Mouse (Mus musculus) spleen, embryonic (tissue): ENCODE measurements at regions not wholly inside any gene's neighbourhood (a gene's known extent, or its start where the extent isn't known, plus 50 kb on each side); places are given as distances from the start of the nearest gene placed in this dataset.

ENCODE experiments used
- CTCF ChIA-PET: fragments of 350-600 bp; sonication (Branson Sonifier 250); formaldehyde crosslinking; loops from one replicate; lab custom pipeline; 2022; lab: Charles Lee

GRCm38 (mm10) chr10:99460847-99461445 lies 197.9 kb downstream of the Dusp6 start:
- CTCF ChIA-PET, result no interaction called here

GRCm38 (mm10) chr10:99461446-99461966 lies 198.5 kb downstream of the Dusp6 start:
- CTCF ChIA-PET, result no interaction called here

- CTCF ChIA-PET, result no interaction called here
Observed at GRCm38 (mm10) chr10:99466695-99467094, 203.7 kb downstream of the Dusp6 start.

GRCm38 (mm10) chr10:99467319-99467842 lies 204.3 kb downstream of the Dusp6 start:
- CTCF ChIA-PET, result no interaction called here

GRCm38 (mm10) chr10:99468971-99469370 lies 205.9 kb downstream of the Dusp6 start:
- CTCF ChIA-PET, result no interaction called here

- CTCF ChIA-PET, result no interaction called here
Observed at GRCm38 (mm10) chr10:99471832-99472497, 208.9 kb downstream of the Dusp6 start.

GRCm38 (mm10) chr10:99472806-99473205 lies 209.8 kb downstream of the Dusp6 start:
- CTCF ChIA-PET, result interaction anchor here (0.5 kb wide), 1 partner anchor 316 kb away, joined by 4 read pairs; no protein-coding TSS in a partner anchor

- CTCF ChIA-PET, result no interaction called here
Observed at GRCm38 (mm10) chr10:99473758-99474157, 210.7 kb downstream of the Dusp6 start.

- CTCF ChIA-PET, result no interaction called here
Observed at GRCm38 (mm10) chr10:99474546-99474945, 211.5 kb downstream of the Dusp6 start.

- CTCF ChIA-PET, result no interaction called here
Observed at GRCm38 (mm10) chr10:99476214-99476613, 213.2 kb downstream of the Dusp6 start.

GRCm38 (mm10) chr10:99476776-99477175 lies 213.7 kb downstream of the Dusp6 start:
- CTCF ChIA-PET, result no interaction called here

GRCm38 (mm10) chr10:99480573-99480972 lies 217.5 kb downstream of the Dusp6 start:
- CTCF ChIA-PET, result no interaction called here

- CTCF ChIA-PET, result no interaction called here
Observed at GRCm38 (mm10) chr10:99482009-99482408, 219.0 kb downstream of the Dusp6 start.

- CTCF ChIA-PET, result interaction anchor here (0.7 kb wide), 1 partner anchor 326 kb away, joined by 5 read pairs; no protein-coding TSS in a partner anchor
Observed at GRCm38 (mm10) chr10:99488195-99489080, 225.4 kb downstream of the Dusp6 start.

GRCm38 (mm10) chr10:99511514-99512237 lies 247.8 kb downstream of the Csl start:
- CTCF ChIA-PET, result no interaction called here

GRCm38 (mm10) chr10:99517944-99518343 lies 241.5 kb downstream of the Csl start:
- CTCF ChIA-PET, result no interaction called here

- CTCF ChIA-PET, result no interaction called here
Observed at GRCm38 (mm10) chr10:99519479-99519878, 240.0 kb downstream of the Csl start.

GRCm38 (mm10) chr10:99523817-99524216 lies 235.6 kb downstream of the Csl start:
- CTCF ChIA-PET, result no interaction called here

GRCm38 (mm10) chr10:99524273-99525212 lies 234.9 kb downstream of the Csl start:
- CTCF ChIA-PET, result no interaction called here

GRCm38 (mm10) chr10:99526148-99526547 lies 233.3 kb downstream of the Csl start:
- CTCF ChIA-PET, result no interaction called here
